Mouse (Mus musculus) bone marrow macrophage, adult 2 months (primary cell): ENCODE measurements at regions not wholly inside any gene's neighbourhood (a gene's known extent, or its start where the extent isn't known, plus 50 kb on each side); places are given as distances from the start of the nearest gene placed in this dataset.

Experiments used
- CTCF ChIP-seq: IDR thresholded peaks from 2 replicates; pipeline ENCODE4 v1.5.1; 2012; ENCODE audit warnings: low read depth, mild to moderate bottlenecking, low read length, moderate library complexity
- POLR2A ChIP-seq: IDR thresholded peaks from 2 replicates; pipeline ENCODE4 v1.6.1; 2012; ENCODE audit warnings: mild to moderate bottlenecking, low read depth, low read length, borderline replicate concordance

- TF ChIP-seq POLR2A: no peak
- no peak for TF ChIP-seq CTCF
Observed at GRCm38 (mm10) chr14:105431584-105431983, 173.2 kb downstream of the Ndfip2 start.
